Mouse (Mus musculus) thymus, postnatal 25 days (tissue): ENCODE measurements around the gene Rsph3b.
A peak's percentile ranks its signal among the peaks of the same experiment; 100 is the strongest.
"Not testable (repeated sequence)": the region's sequence is repeated elsewhere in the genome, so short reads cannot be mapped to it uniquely, and the experiment has no call there.

Experiments used
- DNase-seq: peaks from one replicate; pipeline ENCODE4 v3.0.0; 2022

The Rsph3b gene

DNA sequence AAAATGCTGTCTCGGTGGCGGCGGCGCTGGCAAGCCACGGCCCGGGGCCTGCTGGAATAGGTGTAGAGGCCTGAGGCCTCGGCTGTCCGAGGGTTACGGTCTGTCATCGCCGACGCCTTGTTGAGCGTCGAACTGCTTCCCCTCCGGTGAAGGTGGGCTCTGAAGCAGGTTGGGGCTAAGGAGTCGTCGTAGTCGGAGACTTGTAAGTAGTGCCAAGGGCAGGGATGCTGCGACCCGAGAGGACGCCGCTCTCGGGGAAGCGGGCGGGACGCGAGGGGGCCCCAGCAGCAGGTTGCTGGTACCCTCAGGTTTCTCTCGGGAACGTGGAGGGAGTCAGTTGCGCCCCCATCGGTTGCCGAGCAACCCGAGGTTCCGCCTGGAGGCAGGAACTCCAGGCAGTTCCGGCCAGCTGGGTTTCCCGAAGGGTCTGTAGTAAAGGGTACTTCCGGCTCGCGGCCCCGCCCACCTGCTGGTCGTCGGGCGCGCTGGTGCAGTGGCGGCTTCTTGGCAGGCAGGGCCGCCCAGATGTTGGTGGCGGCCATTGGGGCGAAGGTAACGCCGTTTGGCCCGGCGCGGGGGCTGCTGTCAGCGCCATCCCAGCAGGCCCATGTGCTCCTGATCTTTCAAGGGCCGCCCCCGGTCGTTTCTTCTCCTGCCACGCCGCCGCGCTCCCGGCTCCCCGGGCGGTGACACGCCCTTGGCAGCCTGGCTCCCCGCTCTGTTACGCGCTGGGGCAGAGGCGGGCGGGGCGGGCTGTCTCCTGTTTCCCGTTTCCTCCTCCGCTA lies at the start of gene Rsph3b:
Gene Rsph3b, minus strand, starts transcription at position 699 of the 785 bp plus-strand sequence.
- peak; percentile 86 for DNase-seq

GRCm38 (mm10) chr17:6997778-6998490 lies 49.5 kb upstream of the Rsph3b start:
- DNase-seq: not testable (repeated sequence)

DNA sequence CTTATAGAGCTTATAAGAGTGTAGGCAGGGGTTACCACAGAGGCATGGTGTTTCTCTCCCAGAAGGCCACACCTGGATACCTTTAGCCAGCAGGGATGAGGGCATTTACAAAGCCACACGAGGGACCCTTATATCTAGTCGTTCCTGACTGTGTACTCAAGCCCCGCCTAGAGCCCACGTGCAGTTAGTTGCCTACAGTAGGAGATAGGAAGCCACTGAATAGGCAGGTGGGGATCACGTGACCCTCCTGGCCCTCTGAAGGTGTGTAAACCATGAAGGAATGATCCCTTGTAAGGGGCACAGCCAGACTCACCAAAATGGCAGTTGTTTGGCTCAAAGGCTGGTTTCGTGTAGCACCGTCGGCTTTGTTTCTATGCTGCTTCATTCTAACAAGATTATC lies 48.3 kb upstream of the Rsph3b start:
- DNase-seq: not testable (repeated sequence)

GRCm38 (mm10) chr17:6995504-6995903 lies 47.0 kb upstream of the Rsph3b start:
- not testable (repeated sequence) for DNase-seq

- DNase-seq: not testable (repeated sequence)
These were observed 37.6 kb upstream of the Rsph3b start for GRCm38 (mm10) chr17:6986118-6986517.

- not testable (repeated sequence) for DNase-seq
These were observed 31.7 kb upstream of the Rsph3b start for GRCm38 (mm10) chr17:6980144-6980543.

DNA sequence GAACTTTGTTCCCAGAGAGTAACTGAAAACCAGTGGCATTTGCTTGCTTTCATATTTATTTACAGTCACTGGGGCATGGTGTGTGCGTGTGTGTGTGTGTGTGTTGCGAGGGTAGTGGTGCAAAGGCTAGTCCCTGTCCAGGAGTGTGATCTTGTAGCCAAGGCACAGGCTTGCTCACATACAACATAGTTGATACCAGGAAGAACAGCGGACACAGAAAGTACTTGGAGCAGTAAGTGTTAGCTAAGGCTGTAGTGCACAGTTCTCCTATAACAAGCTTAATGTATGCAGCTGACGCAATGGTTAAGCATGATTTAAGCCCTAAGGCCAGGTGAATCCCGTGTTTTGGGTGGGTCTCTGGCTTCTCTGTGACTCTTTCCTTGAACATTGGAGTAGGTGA lies 30.9 kb upstream of the Rsph3b start:
- not testable (repeated sequence) for DNase-seq

- DNase-seq: peak; percentile 77
These were observed 30.1 kb upstream of the Rsph3b start, which contains the start of gene Gm49721 for GRCm38 (mm10) chr17:6978287-6979248. Gene Gm49721 (plus strand): TSS chr17:6978904.

DNA sequence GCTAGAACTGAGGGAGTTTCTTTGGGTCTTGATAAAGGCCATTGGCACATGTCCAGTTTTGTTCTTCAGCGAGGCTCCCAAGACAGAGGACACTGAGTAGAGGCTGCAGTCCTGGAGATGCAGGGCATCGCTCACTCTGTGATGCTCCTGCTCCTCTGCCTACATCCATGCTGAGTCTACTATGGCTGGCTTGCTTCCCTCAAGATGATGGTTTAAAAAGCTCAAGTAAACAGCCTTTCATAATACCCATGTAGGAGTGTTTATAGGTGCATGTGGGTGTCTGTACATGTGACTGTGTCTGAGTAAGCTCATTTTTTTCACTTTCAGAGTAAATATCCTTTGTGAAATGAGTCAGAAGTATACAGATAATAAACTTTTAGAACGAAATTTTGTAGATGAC lies 26.5 kb upstream of the Rsph3b start:
- not testable (repeated sequence) for DNase-seq

- DNase-seq: not testable (repeated sequence)
These were observed 24.4 kb upstream of the Rsph3b start for GRCm38 (mm10) chr17:6972836-6973396.

GRCm38 (mm10) chr17:6971238-6971637 lies 22.8 kb upstream of the Rsph3b start:
- DNase-seq: not testable (repeated sequence)

- DNase-seq: not testable (repeated sequence)
These were observed 21.9 kb upstream of the Rsph3b start, which contains the start of gene Rnaset2b for GRCm38 (mm10) chr17:6970334-6970733. Gene Rnaset2b (plus strand): TSS chr17:6970634.

- DNase-seq: not testable (repeated sequence)
These were observed 19.2 kb upstream of the Rsph3b start for GRCm38 (mm10) chr17:6967673-6968072.

GRCm38 (mm10) chr17:6965364-6965763 lies 16.9 kb upstream of the Rsph3b start:
- DNase-seq: peak; percentile 49

DNA sequence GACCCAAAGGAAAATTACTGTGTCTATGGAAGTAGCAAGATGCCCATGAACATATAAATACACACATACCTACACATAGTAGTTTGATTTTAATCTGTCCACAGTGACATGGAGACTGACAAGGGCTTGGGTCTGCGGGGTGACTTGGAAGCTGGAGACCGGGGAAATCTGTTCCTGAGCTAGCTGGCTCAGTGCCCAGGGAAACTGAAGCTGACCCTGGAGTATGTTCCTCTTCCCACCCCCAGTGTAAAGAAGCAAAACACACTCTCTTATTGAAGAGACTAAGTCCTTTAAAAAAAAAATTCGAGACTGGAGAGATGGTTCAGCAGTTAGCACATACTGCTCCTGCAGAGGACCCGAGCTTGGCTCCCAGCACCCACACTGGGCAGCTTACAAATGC lies 14.5 kb upstream of the Rsph3b start:
- not testable (repeated sequence) for DNase-seq

GRCm38 (mm10) chr17:6962339-6962738 lies 13.9 kb upstream of the Rsph3b start:
- DNase-seq: peak; percentile 32

- DNase-seq: peak; percentile 64
These were observed 12.9 kb upstream of the Rsph3b start for GRCm38 (mm10) chr17:6961181-6962000.

DNA sequence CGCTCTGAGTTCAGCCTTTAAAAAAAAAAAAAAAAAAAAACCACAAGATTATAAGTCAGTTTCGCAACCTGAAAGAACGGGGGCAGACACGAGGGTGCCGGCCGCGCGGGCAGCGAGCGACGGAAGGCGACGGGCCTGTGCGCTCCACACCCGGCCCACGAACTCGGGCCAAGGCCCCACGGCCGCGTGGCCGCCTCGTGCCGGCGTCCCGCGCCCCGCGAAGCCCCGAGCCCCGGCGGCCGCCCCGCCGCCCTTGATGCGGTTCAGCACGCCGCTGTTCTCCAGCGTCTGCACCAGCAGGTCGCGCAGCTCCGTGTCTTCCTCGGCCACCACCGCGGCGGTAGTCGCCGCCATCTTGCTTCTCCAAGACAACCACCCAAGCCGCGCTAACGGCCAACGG lies 12.3 kb upstream of the Rsph3b start, which contains the start of gene Tagap1:
Gene Tagap1, minus strand, starts transcription at position 381 of the 400 bp plus-strand sequence.
- DNase-seq: peak; percentile 69

DNA sequence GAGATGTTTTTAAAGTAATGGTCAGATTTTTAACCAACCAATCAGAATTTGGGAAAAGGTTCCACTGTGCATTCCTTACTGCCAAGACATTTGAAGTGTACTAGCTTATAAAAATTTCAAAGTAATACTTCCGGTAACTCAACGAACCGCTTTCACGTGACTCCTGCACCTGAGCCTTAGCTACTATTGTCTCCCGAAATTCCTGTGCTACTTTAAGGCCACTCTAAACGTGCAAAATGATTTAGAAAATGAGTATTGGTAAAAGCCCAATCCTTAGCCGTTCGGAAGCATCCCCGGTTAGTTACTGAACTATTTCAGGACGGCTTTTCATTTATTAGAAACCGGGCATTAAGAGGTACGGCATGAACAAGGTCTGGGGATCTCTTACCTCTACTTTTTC lies 11.9 kb upstream of the Rsph3b start:
- peak; percentile 13 for DNase-seq

GRCm38 (mm10) chr17:6959543-6960259 lies 11.2 kb upstream of the Rsph3b start:
- DNase-seq: not testable (repeated sequence)
